Mouse (Mus musculus) limb, embryonic 10.5 days (tissue): ENCODE data around the gene Stn1. TPM values are rescaled to one million over a fixed set of nuclear protein-coding genes. Genes with fewer than 3 reads are reported as not detected.

Experiments
- DNase-seq: peaks from one replicate; pipeline ENCODE4 v3.0.0-alpha.2; 2017; ENCODE audit warnings: low spot score
- H3K27ac ChIP-seq: fragments of 300-500 bp; sonication (generic); 2 replicates; pipeline ENCODE4 v1.5.1; 2016; ENCODE audit warnings: mild to moderate bottlenecking
- H3K27me3 ChIP-seq: fragments of 300-500 bp; sonication (generic); 2 replicates; pipeline ENCODE4 v1.6.1; 2016; ENCODE audit warnings: low read depth, mild to moderate bottlenecking; ENCODE audit not compliant: poor library complexity, severe bottlenecking
- H3K36me3 ChIP-seq: fragments of 300-500 bp; sonication (generic); 2 replicates; pipeline ENCODE4 v1.6.1; 2016; ENCODE audit warnings: mild to moderate bottlenecking, moderate library complexity
- H3K4me1 ChIP-seq: fragments of 300-500 bp; sonication (generic); 2 replicates; pipeline ENCODE4 v1.6.1; 2016
- H3K4me3 ChIP-seq: fragments of 300-500 bp; sonication (generic); 2 replicates; pipeline ENCODE4 v1.5.1; 2016; ENCODE audit warnings: mild to moderate bottlenecking, moderate library complexity
- H3K9me3 ChIP-seq: fragments of 300-500 bp; sonication (generic); replicated peaks from 2 replicates; pipeline ENCODE4 v1.6.1; 2016; ENCODE audit warnings: mild to moderate bottlenecking
- WGBS: fragments of 180-500 bp; shearing (Covaris S2); methylation state at CpG from one replicate; pipeline ENCODE4 v1.1.7; 2016; 5-methylcytosine and 5-hydroxymethylcytosine counted together
- polyA plus RNA-seq: library from polyadenylated mRNA; unstranded; fragments of >200 nt; fragmentation: Nextera tagmentation; extraction: Ambion mirVana; gene quantifications from 2 replicates; pipeline ENCODE4 v1.2.1, GENCODE M21; 2016

Gene Stn1
- polyA plus RNA-seq, 1 experiment from 2014 or later = 74.5 TPM

DNA sequence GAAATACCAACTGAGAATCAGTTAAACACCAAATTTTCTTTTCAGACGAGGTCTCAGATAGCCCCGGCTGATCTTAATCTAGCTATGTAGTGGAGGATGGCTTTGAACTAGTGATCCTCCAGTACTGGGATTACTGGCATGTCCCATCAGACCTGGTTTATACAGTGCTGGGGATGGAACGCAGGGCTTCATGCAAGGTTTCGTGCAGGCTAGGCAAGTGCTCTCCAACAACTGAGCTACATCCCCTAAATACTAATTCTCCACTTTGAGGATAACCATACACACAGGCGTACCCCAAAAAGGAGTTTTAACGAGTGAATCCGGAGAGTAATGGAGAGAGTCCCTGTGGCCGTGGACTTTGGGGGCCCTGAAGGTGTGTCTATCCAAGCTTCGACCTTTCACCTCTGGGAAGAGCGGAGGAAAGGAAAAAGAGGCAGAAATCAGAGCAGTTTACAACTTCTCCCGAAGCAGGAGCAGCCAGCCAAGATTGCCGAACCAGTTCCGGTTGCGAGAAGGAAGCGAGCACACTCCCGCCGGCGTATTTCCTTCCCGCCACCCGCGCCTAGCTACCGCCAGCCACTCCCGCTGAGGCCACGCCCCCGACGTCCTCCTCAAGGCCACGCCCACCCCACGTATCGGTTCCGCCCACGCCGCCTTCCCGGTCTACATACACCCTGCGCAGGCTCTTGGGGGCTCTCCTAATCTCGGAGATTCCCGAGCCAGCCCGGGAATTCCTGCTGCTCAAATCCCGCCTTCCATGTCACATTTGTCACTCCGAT, 597 bp downstream of the Stn1 start:
- Histone ChIP-seq H3K27me3 (peaks cover 8% of the 10 kb centered on the region; the same call in 1 of the 2 replicates), H3K36me3 (peaks cover 28% of the 10 kb centered on the region), H3K27ac (peak overlapping the region; percentile 89), H3K4me3 (peak overlapping the region; percentile 68), H3K4me1 (peaks cover 35% of the 10 kb centered on the region), H3K9me3 (no peaks in the 10 kb centered on the region)
- peak; percentile 99 for DNase-seq
- WGBS = 3% methylated on average over 39 of the region's 39 CpGs

DNA sequence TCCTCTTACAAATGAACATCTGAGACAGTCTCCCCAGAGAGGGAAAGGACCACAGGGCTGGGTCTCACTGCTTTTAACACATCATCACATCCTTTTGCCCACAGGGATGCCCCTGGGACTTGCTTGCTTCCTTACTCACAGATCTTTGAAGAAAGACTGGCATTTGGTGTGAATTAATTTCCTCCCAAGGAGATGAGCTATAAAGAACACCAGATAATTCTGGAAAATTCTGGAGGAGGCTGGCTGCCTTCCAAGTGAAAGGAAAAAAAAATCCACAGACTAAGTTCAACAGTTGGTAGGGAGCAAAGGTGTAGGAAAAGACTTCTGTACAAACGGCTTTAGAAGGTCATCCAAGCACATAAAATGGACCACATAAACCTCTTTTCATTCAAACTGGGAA, 3.2 kb downstream of the Stn1 start:
- H3K36me3 ChIP-seq = peaks cover 48% of the 10 kb centered on the region
- H3K4me3 ChIP-seq = no peak overlapping the region
- 89% methylated on average over 1 of the region's 1 CpGs for WGBS
- DNase-seq = no peak
- peaks cover 33% of the 10 kb centered on the region for H3K4me1 ChIP-seq
- no peak overlapping the region for H3K27ac ChIP-seq
- H3K27me3 ChIP-seq = no peaks in the 10 kb centered on the region
- no peaks in the 10 kb centered on the region for H3K9me3 ChIP-seq

DNA sequence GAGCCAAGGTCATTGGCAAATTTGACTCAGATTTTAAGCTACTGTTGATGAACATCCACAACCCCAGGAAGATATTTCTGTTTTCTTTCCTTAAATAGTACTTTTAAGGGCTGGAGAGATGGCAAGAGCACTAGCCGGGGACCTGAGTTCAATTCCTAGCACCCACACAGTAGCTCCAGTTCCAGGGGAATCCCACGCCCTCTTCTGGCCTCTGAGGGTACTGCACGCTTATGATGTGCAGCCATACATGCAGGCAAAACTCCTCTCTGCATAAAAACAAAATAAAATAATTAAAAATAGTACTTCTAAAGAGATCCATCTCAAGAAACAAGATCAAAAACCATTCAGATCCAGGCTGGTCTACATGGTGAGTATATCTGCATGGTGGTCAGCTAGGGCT, 4.9 kb downstream of the Stn1 start:
- no peak overlapping the region for H3K27ac ChIP-seq
- H3K9me3 ChIP-seq = no peaks in the 10 kb centered on the region
- H3K4me1 ChIP-seq = peaks cover 20% of the 10 kb centered on the region
- H3K27me3 ChIP-seq = no peaks in the 10 kb centered on the region
- no peak overlapping the region for H3K4me3 ChIP-seq
- H3K36me3 ChIP-seq = peaks cover 63% of the 10 kb centered on the region
- no peak for DNase-seq
- 87% methylated on average over 3 of the region's 3 CpGs for WGBS

DNA sequence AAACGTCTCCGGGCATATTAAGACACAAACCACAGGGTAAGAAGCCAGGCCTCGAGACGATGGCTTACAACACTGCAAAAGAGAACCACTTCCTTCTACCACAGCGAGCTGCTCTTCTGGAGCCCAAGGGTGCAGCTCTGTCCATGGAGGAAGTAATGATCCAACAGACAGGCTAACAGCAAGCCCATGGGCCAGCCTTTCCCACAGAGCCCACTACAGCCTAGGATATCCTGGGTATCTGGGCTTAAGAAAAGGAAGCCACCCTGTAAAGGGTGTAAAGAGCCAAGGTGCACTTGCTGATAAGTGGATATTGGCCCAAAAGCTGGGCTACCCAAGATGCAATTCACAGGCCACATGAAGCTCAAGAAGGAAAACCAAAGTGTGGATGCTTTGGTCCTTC, 6.0 kb downstream of the Stn1 start:
- no peak for DNase-seq
- H3K27ac ChIP-seq = no peak overlapping the region
- no peak overlapping the region for H3K4me3 ChIP-seq
- H3K27me3 ChIP-seq = no peaks in the 10 kb centered on the region
- peaks cover 22% of the 10 kb centered on the region for H3K4me1 ChIP-seq
- H3K36me3 ChIP-seq = peaks cover 72% of the 10 kb centered on the region
- 94% methylated on average over 5 of the region's 5 CpGs for WGBS
- no peaks in the 10 kb centered on the region for H3K9me3 ChIP-seq

DNA sequence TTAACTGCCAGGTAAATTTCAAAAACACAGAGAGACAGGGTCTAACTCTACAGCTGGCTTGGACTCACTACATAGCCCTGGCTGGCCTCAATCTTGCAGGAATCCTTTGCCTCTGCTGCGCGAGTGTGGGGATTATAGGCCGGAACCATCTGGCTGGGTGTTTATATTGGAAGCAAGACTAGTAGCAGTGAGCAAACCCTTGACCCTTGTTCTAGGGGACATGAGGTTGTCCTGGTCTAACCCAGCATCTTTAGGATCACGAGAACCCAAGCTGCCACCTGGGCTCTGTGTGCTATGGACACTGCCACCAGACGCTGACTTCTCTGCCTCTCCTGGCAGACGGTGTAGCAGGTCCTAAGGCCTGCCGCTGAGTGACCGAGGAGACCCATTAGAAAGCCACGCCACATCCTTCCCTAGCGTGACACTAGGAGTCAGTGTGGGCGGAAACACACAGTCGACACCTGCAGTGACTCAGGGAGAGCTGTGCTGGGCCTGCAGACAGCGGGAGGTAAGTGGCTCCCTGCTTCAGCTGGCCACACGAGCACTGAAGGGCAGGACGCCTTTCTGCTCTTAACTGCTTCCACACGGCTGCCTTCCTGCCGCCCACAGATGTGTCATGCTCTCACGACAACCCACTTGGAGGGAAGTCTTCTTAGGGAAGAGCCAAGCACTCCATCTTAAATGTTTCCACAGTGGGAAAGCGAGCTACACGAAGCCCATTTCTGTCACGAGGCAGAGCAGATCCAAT, 10.9 kb downstream of the Stn1 start:
- H3K9me3 ChIP-seq = no peaks in the 10 kb centered on the region
- H3K36me3 ChIP-seq = peaks cover 83% of the 10 kb centered on the region
- no peak overlapping the region for H3K4me3 ChIP-seq
- no peak overlapping the region for H3K27ac ChIP-seq
- DNase-seq = no peak
- WGBS = 67% methylated on average over 21 of the region's 21 CpGs
- no peaks in the 10 kb centered on the region for H3K27me3 ChIP-seq
- H3K4me1 ChIP-seq = peaks cover 13% of the 10 kb centered on the region

DNA sequence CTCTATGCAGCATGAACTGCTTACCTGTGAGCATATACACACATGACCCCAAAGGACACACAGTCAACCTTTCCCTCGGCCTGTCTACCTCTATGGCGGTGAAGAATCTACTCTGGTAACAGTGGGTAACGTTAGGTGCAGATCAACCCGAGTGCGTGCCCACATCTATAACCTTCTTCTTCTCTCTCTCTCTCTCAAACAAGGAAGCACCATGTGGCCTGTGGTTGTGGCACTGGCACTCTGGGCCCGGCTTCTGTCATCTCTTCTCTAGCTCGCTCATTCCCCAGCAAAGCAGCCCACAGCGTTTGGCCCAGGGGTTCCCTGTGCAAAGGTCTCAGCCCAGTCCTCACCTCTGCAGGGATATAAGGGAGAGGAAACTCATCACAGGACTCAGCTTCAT, 12.4 kb downstream of the Stn1 start:
- WGBS = 96% methylated on average over 8 of the region's 8 CpGs
- Histone ChIP-seq H3K27ac (no peak overlapping the region), H3K36me3 (peaks cover 81% of the 10 kb centered on the region), H3K4me1 (peaks cover 13% of the 10 kb centered on the region), H3K27me3 (no peaks in the 10 kb centered on the region), H3K4me3 (no peak overlapping the region), H3K9me3 (no peaks in the 10 kb centered on the region)
- DNase-seq = no peak

DNA sequence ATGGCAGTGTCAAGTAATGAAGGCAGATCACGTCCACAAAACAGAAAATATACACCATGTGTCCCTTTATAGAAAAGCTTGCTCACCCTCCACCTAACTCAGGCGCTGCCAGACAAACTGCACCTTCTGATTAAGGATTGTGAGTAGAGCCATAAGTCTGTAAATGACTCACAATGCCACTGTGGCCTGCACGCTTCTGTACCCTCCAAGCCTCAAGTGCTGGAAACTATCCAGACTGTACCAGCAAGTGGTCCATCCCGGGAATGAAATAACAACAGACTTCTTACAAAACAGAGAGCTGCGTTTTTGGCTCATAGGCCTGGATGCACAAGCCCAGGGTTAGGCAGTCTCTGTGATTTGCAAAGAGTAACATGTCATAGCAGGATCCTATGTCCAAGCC, 15.9 kb downstream of the Stn1 start:
- 92% methylated on average over 5 of the region's 5 CpGs for WGBS
- no peaks in the 10 kb centered on the region for H3K27me3 ChIP-seq
- no peak overlapping the region for H3K4me3 ChIP-seq
- no peaks in the 10 kb centered on the region for H3K9me3 ChIP-seq
- H3K36me3 ChIP-seq = peaks cover 72% of the 10 kb centered on the region
- H3K4me1 ChIP-seq = peaks cover under 1% of the 10 kb centered on the region
- DNase-seq = no peak
- H3K27ac ChIP-seq = no peak overlapping the region

DNA sequence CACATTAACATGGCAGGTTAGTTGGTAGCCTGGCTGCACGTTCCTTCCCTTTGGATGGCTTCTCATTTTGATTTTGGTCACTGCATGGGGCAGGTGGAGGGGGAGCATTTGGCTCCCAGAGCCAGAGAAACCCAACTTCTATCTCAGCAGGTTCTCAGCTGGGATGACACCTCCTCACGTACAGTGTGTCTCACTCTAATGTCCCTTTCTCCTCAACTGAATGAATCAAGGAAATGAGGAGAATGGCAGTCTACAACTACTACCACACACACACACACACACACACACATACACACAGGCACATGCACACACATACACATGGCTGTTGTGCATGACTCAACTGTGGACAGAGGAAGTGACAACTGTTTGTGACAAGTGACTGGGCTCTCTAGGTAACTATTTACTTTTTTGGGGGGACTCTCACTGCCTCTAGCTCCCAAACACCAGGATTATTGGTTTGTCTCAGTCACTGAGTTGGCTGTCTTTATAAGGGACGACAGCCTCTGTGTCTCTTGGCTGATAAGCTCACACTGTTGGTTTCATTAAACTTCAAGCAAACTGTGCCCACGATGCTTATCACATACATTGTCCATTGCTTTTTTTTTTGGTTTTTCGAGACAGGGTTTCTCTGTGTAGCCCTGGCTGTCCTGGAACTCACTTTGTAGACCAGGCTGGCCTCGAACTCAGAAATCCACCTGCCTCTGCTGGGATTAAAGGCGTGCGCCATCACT, 18.0 kb downstream of the Stn1 start:
- DNase-seq = no peak
- H3K36me3 ChIP-seq = peaks cover 79% of the 10 kb centered on the region
- no peaks in the 10 kb centered on the region for H3K4me1 ChIP-seq

DNA sequence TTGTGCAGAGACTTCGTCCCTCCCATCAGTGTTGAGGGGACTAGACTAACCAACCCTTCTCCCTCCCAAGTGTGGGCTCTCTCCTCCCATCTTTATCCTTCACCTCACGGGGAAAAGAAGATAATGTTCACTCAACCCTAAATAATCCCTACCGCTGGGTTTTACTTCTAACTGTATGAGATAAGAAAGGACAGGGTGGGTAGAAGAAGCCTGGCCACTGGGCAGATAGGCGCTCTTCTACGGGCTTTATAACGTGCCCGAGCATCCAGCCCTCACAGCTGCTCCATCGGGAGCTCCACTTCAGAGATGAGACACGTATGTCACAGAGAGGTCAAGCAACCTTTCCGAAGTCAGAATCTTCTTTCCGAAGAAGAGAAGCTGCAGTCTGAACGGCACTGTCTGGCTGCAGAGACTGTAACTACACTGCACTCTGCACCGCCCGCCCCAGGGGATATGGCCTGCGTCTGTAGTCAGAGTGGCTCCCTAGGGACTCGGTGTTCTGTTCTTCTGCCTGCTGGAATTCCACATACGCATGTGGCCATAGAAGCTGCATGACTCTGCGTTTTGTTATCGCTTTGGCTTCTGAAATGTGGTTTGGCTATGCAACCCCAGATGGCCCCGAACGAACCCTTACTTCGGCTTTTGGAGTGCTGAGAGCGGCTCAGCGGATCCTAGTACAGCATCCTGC, 18.7 kb downstream of the Stn1 start:
- Histone ChIP-seq H3K27ac (no peak overlapping the region), H3K4me1 (no peaks in the 10 kb centered on the region), H3K36me3 (peaks cover 79% of the 10 kb centered on the region), H3K9me3 (no peaks in the 10 kb centered on the region), H3K27me3 (no peaks in the 10 kb centered on the region), H3K4me3 (no peak overlapping the region)
- no peak for DNase-seq
- 93% methylated on average over 24 of the region's 24 CpGs for WGBS

More for the DNA sequence above, 18.0 kb downstream of the Stn1 start:
- no peaks in the 10 kb centered on the region for H3K9me3 ChIP-seq
- WGBS = 90% methylated on average over 8 of the region's 8 CpGs
- no peak overlapping the region for H3K4me3 ChIP-seq
- no peak overlapping the region for H3K27ac ChIP-seq
- no peaks in the 10 kb centered on the region for H3K27me3 ChIP-seq

DNA sequence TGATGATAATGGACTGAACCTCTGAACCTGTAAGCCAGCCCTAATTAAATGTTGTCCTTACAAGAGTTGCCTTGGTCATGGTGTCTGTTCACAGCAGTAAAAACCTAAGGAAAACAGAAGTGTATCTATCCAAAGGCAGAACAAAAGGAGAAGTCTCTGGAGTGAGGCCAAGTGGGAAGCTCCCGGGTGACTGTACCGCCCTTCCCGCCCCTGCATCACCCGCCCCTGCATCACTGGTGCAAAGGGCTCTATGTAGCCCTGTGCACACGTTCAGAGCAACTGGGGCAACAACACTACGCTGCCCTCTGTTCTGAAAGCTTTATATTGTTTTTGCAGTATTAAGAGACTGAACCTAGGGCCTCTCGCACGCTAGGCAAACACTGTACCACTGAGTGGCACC, 19.7 kb downstream of the Stn1 start:
- Histone ChIP-seq H3K27ac (no peak overlapping the region), H3K36me3 (peaks cover 79% of the 10 kb centered on the region), H3K4me1 (no peaks in the 10 kb centered on the region), H3K27me3 (no peaks in the 10 kb centered on the region), H3K9me3 (no peaks in the 10 kb centered on the region), H3K4me3 (no peak overlapping the region)
- WGBS = 99% methylated on average over 8 of the region's 8 CpGs
- no peak for DNase-seq

DNA sequence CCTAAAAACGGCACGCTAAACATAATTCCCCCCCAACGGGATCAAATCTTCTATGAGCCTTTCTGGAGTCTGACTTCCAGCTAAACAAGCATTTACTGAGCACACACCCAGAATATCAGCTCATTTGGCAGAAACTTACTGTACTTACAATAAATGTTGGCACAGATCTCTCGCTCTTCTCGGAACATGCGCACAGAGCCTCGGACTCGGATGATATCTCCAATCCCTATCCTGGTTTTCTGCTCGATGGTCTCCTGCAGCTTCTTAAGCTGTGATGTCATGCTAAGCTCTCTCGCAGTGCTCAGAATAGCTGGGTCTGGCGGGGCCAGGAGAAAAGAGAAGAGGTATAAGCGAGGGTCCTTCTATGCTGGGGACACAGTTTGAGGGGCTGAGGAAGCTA, 20.4 kb downstream of the Stn1 start:
- Histone ChIP-seq H3K27ac (no peak overlapping the region), H3K27me3 (no peaks in the 10 kb centered on the region), H3K4me3 (no peak overlapping the region), H3K4me1 (no peaks in the 10 kb centered on the region), H3K36me3 (peaks cover 75% of the 10 kb centered on the region), H3K9me3 (no peaks in the 10 kb centered on the region)
- WGBS = 93% methylated on average over 12 of the region's 12 CpGs
- DNase-seq = no peak

DNA sequence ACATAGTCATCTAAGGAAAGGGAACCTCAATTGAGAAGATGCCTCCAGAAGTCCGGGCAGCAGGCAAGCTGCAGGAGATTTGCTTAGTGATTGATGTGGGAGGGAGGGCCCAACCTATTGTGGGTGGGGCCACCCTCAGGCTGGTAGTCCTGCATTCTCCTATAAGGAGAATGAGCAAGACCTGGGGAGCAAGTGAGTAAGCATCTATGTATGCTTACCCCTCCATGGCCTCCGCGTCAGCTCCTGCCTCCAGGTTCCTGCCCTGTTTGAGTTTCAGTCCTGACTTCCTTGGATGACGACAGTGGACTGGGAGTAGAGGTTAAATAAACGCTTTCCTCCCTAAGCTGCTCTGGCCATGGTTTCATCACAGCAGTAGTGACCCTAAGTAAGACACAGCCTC, 22.2 kb downstream of the Stn1 start:
- no peak for DNase-seq
- H3K27ac ChIP-seq = no peak overlapping the region
- no peaks in the 10 kb centered on the region for H3K27me3 ChIP-seq
- H3K4me3 ChIP-seq = no peak overlapping the region
- peaks cover 6% of the 10 kb centered on the region; the same call in 1 of the 2 replicates for H3K4me1 ChIP-seq
- 80% methylated on average over 5 of the region's 5 CpGs for WGBS
- H3K9me3 ChIP-seq = no peaks in the 10 kb centered on the region
- peaks cover 74% of the 10 kb centered on the region for H3K36me3 ChIP-seq

DNA sequence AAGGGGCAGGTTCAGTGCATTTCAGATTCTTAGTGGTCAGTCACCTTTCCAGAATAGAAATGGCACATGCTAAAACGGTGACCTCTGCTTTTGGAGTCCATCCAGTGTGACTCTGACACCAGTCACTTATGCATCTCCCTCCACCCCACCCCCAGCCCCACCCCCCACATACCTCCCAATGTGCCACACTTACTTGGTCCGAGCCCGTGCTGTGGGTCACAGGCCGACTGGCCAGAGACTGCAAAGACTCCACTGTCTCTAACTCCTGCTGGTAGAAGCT, 23.7 kb downstream of the Stn1 start:
- Histone ChIP-seq H3K4me1 (peaks cover 12% of the 10 kb centered on the region), H3K36me3 (peaks cover 84% of the 10 kb centered on the region), H3K9me3 (no peaks in the 10 kb centered on the region), H3K27me3 (no peaks in the 10 kb centered on the region), H3K27ac (no peak overlapping the region), H3K4me3 (no peak overlapping the region)
- DNase-seq = no peak
- 78% methylated on average over 4 of the region's 4 CpGs for WGBS
